Mouse (Mus musculus) cerebral cortex, adult 2 months (tissue): ENCODE measurements around the gene Phldb2.

ENCODE experiments used
- WGBS: fragments of 180-500 bp; shearing (Covaris S2); methylation state at CpG from one replicate; pipeline ENCODE4 v1.1.7; 2018; 5-methylcytosine and 5-hydroxymethylcytosine counted together

Gene Phldb2

DNA sequence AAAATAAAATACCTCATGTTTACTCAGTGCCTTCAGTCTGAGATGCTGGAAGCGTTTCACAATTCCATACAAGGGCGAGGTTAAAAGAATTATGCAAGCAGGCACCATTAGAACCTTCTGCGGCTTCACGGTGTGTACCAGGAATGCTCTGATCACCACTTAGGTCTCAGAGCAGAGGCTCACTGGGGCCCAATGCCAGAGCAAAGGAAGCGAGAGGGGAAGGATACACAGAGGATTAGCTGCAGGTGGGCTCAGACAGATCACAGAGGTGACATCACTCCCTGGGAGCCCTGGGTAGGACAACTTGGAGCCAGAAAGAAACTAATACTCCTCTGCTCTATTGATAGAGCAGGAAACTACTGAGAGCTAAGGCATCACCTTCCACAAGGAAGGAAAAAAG lies 162.1 kb downstream of the Phldb2 start:
- WGBS: 75% methylated on average over 5 of the region's 5 CpGs

DNA sequence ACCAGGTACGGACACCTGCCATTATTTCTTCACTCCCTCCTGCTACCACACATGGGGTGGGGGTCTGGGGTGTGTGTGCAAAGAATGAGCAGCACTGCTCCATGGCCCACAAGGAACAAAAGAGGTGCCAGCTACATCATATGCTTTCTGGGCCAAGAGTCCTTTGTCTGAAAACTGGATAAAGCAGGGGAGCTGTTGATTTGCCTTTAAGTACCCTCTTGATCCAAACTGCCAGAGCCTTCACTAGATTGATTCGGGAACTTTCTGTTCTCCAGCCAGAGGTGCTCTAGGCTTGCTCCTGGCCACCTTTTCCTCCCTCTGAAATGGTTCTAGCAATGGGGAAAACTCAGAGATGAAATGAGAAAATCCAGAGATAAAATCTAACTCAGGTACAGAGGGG lies 164.1 kb downstream of the Phldb2 start:
- WGBS: 86% methylated on average over 2 of the region's 2 CpGs

DNA sequence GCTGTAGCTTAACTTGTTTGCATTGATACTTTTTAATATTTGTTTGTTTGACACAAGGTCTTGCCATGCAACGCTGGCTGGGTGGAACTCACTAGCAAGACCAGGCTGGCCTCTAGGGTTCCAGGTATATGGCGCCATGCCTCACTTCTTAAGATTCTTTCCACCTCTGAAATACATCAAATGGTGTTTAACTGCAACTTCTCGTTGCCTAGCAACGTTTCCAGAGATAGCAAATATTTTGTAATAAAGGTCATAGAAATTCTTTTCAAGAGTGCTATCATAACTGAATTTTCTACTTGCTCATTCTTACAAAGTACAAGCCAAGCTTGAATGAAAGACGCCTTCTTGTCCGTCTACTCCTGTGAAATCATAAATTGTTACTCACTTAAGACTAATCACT lies 165.7 kb downstream of the Phldb2 start:
- WGBS: 91% methylated on average over 6 of the region's 6 CpGs

GRCm38 (mm10) chr16:45786639-45787038 lies 166.8 kb downstream of the Phldb2 start:
- WGBS: 36% methylated on average over 8 of the region's 8 CpGs

GRCm38 (mm10) chr16:45780001-45780400 lies 173.4 kb downstream of the Phldb2 start:
- WGBS: 69% methylated on average over 6 of the region's 6 CpGs

- 88% methylated on average over 5 of the region's 5 CpGs for WGBS
Measured at GRCm38 (mm10) chr16:45774813-45775212, 178.6 kb downstream of the Phldb2 start.

DNA sequence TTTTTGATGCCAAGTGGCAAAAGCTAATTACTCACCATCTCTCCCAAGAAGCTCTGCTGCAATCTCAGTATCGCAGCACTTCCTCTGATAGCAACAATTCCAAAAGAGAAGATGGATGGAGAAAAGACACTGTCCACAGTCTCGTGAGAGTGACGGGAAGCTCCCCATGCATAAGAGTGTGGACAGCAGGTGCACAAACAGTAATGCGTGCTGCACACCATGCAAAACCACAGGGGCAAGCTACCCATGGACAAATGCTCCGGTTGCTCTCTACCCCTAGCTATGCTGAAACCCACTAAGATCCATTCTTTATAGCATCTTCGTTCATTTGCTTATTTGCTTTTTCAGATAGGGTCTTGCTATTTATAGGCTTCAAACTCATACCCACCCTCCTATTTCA lies 182.5 kb downstream of the Phldb2 start:
- 92% methylated on average over 6 of the region's 6 CpGs for WGBS

- 38% methylated on average over 10 of the region's 10 CpGs for WGBS
Measured at GRCm38 (mm10) chr16:45767853-45768640, 185.4 kb downstream of the Phldb2 start.

GRCm38 (mm10) chr16:45767434-45767833 lies 186.0 kb downstream of the Phldb2 start:
- WGBS: 33% methylated on average over 4 of the region's 4 CpGs

- WGBS: 60% methylated on average over 7 of the region's 7 CpGs
Measured at GRCm38 (mm10) chr16:45765801-45766494, 187.4 kb downstream of the Phldb2 start.

DNA sequence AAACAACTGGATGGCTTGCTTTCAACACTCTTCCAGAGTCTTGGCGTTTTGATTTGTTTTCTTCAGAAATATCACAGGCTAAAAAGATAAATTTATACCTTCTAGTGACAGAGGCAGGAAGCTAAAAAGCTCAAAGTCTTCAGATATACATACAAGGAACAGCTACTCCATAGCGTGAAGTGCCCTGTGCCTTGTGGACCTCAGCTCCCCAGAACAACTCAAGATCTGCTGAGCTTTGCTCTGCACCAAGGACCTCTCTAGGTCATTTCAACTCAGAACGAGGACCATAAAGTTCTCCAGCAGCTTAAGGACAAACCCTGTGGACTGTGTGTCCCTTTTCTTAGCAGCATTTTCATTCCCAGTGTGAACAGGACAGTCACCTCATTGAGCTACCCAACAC lies 188.3 kb downstream of the Phldb2 start:
- 81% methylated on average over 3 of the region's 3 CpGs for WGBS

DNA sequence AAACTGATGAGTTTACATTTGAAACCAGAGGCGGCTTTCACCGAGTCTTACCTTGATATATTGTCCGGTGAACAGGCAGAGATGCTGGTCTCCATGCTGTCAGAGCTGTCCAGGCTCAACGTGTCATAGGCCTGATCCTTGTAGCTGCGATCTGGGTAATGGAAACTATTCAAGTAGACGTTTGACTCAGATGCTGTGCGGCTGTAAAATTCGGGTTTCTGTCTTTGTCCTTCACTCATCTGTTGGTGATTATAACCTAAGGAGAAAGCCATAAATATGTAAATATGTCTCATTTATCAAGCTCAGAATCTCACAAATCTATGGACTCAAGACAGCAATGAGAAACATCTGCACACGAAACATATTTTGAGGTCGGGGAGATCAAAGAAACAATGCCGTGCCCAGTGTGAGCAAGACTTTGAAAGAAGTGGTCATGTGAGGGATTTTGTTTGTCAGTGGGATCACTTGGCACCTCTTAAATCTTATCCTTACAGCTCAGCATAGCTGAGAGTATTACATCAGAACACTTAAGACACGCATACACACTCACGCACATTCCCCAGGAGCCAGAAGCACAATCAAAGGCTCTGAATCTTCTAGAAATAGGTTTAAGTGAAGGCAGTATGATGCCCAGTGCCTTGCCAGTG lies 190.4 kb downstream of the Phldb2 start:
- WGBS: 91% methylated on average over 13 of the region's 13 CpGs

GRCm38 (mm10) chr16:45761425-45761824 lies 192.0 kb downstream of the Phldb2 start:
- 81% methylated on average over 1 of the region's 1 CpGs for WGBS

DNA sequence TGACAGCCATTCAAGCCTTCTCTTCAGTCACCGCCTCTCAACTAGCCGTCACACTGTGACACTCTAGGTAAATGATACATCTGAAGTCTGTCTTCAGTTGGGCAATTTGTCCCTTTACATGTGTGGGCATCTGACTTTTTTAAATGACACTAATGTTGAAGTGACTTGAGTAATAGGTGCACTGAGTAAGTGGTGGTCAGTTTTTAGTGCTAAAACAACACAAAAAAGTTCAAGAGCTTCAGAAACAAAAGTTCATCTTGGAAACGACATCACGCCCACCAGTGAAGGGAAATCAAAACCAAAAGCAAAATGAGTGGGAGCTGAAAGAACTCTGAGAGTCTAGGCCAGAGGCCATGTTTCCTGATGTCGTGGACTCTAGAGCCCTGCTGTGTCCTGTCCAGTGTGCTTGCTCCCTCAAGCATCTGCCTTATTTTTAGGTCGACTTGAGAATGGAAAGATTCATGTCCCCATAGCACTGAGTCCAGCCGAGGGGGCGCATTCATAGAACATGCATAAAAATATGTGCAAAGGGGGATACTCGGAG lies 194.6 kb downstream of the Phldb2 start:
- 85% methylated on average over 9 of the region's 9 CpGs for WGBS

GRCm38 (mm10) chr16:45757421-45758078 lies 195.8 kb downstream of the Phldb2 start:
- WGBS: 79% methylated on average over 12 of the region's 12 CpGs

- 18% methylated on average over 9 of the region's 9 CpGs for WGBS
Measured at GRCm38 (mm10) chr16:45756855-45757254, 196.5 kb downstream of the Phldb2 start.

GRCm38 (mm10) chr16:45743591-45744144 lies 209.7 kb downstream of the Phldb2 start:
- 69% methylated on average over 4 of the region's 4 CpGs for WGBS

DNA sequence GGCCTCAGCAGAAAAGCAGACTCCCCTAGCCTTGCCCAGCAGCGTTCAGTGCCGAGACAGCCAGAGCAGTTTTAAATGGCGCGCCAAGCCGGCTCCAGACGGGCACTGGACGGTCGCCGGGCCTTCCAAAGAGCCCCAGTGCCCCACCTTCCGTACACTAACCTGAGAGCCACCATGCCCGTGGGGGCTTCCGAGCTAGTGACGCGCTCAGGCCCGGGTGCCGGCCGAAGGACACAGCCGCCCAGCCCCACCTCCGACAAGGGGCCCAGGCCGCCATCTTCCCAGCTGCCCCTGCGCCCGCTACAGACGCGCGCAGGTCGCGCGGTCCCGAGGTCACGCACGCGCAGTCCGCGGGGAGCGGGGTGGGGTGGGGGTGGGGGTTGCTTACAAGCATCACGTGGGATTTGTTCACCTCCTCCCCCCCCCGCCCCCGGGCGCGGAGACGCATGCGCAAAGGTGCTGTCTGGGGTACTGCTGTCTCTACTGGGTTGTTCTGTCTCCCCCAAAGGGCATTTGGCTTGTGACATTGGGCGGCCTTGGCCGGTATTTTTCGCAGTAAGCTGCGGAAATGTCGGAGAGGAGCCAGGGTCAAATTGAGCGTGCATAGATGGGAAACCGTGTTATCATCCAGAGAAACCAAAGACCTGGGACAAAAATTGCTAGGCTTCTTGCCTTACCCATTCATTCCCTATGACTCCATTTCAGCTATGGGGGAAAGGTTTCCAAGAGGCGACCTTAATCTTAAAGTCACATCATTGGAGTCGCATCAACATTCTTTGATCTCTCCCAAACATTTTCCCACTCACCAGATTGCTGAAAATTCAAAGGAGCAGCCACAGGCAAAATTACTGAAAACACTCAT lies 210.6 kb downstream of the Phldb2 start, which contains the start of gene Abhd10:
Gene Abhd10 (minus strand): TSS at position 341 of the 862 bp plus-strand sequence.
- 1% methylated on average over 51 of the region's 51 CpGs for WGBS

DNA sequence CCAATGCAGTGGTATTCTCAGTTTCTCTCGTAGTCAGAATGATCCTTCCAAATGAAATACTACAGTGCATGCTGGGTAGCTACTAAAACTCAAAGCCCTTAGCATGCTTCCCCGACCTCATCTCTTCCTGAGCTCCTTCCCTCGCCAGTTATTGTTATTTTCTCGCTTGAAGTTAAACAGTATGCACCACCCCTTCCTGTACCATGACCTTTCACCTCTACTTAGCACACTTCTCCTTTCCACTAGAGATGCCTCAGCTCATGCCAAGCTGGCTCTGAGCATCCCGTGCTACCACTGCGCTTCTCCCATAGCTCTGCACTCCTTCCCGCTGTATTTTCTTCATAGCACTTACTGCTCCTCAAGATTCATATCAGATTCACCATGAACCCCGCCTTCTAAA lies 215.5 kb downstream of the Phldb2 start:
- WGBS: 82% methylated on average over 8 of the region's 8 CpGs

- 91% methylated on average over 3 of the region's 3 CpGs for WGBS
Measured at GRCm38 (mm10) chr16:45736724-45737123, 216.7 kb downstream of the Phldb2 start.
